Mouse (Mus musculus) left cerebral cortex, adult 18-20 months (tissue): ENCODE measurements around the gene Prickle4. TPM values are rescaled to one million over a fixed set of nuclear protein-coding genes. Genes with fewer than 3 reads are reported as not detected.
"Not testable (repeated sequence)": the region's sequence is repeated elsewhere in the genome, so short reads cannot be mapped to it uniquely, and the experiment has no call there.

ENCODE experiments used
- DNase-seq, 2 experiments: peaks; one replicate each; pipeline ENCODE4 v3.0.0; 2021 to 2022; ENCODE audit warnings: low spot score in 2 of 2, mixed read lengths in 1 of 2
- total RNA-seq, 2 experiments: library from RNA; stranded (reverse); gene quantifications; 2 replicates each; pipeline ENCODE4 v1.2.3; 2021

Gene Prickle4
- total RNA-seq, 2 experiments from 2014 or later: 2.5 to 4.5 TPM

GRCm38 (mm10) chr17:47672311-47673111, 22.0 kb downstream of the Prickle4 start:
- peak; percentile 35 to 60 for DNase-seq

- DNase-seq: peak; percentile 28 to 64
Observed at GRCm38 (mm10) chr17:47671988-47672310, 22.6 kb downstream of the Prickle4 start.

- DNase-seq: no peak
Observed at GRCm38 (mm10) chr17:47669166-47669565, 25.4 kb downstream of the Prickle4 start.

- no peak for DNase-seq
Observed at GRCm38 (mm10) chr17:47664474-47664873, 30.1 kb downstream of the Prickle4 start.

GRCm38 (mm10) chr17:47663009-47663713, 31.4 kb downstream of the Prickle4 start:
- DNase-seq: no peak

- no peak for DNase-seq
Observed at GRCm38 (mm10) chr17:47658741-47659243, 35.7 kb downstream of the Prickle4 start.

GRCm38 (mm10) chr17:47657901-47658300, 36.6 kb downstream of the Prickle4 start:
- no peak for DNase-seq

GRCm38 (mm10) chr17:47655697-47656096, 38.8 kb downstream of the Prickle4 start:
- DNase-seq: no peak

- DNase-seq: not testable (repeated sequence)
Observed at GRCm38 (mm10) chr17:47654346-47654745, 40.2 kb downstream of the Prickle4 start.

GRCm38 (mm10) chr17:47651953-47652352, 42.6 kb downstream of the Prickle4 start:
- DNase-seq: no peak

GRCm38 (mm10) chr17:47648966-47649365, 45.6 kb downstream of the Prickle4 start:
- no peak for DNase-seq

- peak; percentile 22 to 30 for DNase-seq
Observed at GRCm38 (mm10) chr17:47646683-47647082, 47.9 kb downstream of the Prickle4 start.

GRCm38 (mm10) chr17:47642992-47643391, 51.5 kb downstream of the Prickle4 start:
- no peak for DNase-seq

Other genes with a start within 250 kb of the Prickle4 start
- gene Taf8, start 192.4 kb downstream of the Prickle4 start, total RNA-seq: 10 to 100 TPM; 16.8 to 19.1 TPM
- 10 to 100 TPM; 33.6 to 40.7 TPM for gene Ccnd3, start 189.7 kb downstream of the Prickle4 start, total RNA-seq
- 10 to 100 TPM; 18.3 to 18.7 TPM for gene Bysl, start 83.2 kb downstream of the Prickle4 start, total RNA-seq
- 10 to 100 TPM; 33.0 to 33.5 TPM for gene Med20, start 83.2 kb downstream of the Prickle4 start, total RNA-seq
- 1 to 10 TPM; 3.3 to 8.3 TPM for gene Gm20517, start 83.1 kb downstream of the Prickle4 start, total RNA-seq
- 10 to 100 TPM in 1 of 2 experiments, 1 to 10 TPM in 1; 8.0 to 11.3 TPM for gene Usp49, start 64.0 kb downstream of the Prickle4 start, total RNA-seq
- gene Tomm6, start 6.3 kb downstream of the Prickle4 start, total RNA-seq: 100 to 1,000 TPM; 205 to 227 TPM
- gene Frs3, start 5.7 kb downstream of the Prickle4 start, total RNA-seq: 10 to 100 TPM; 32.2 to 37.0 TPM
- 1 to 10 TPM; 4.1 to 5.3 TPM for gene Gm21981, start 281 bp downstream of the Prickle4 start, total RNA-seq
- not detected for gene Pgc, start 32.1 kb upstream of the Prickle4 start, total RNA-seq
- 10 to 100 TPM; 10.4 to 13.5 TPM for gene Tfeb, start 42.3 kb upstream of the Prickle4 start, total RNA-seq
- under 1 TPM in 1 of 2 experiments, not detected in 1; 0.88 TPM for gene Mdfi, start 140.0 kb upstream of the Prickle4 start, total RNA-seq
- 10 to 100 TPM; 47.6 to 47.8 TPM for gene Foxp4, start 229.9 kb upstream of the Prickle4 start, total RNA-seq